ENCODE assay signal across 12 mouse cellular contexts in the genomic region with DNA sequence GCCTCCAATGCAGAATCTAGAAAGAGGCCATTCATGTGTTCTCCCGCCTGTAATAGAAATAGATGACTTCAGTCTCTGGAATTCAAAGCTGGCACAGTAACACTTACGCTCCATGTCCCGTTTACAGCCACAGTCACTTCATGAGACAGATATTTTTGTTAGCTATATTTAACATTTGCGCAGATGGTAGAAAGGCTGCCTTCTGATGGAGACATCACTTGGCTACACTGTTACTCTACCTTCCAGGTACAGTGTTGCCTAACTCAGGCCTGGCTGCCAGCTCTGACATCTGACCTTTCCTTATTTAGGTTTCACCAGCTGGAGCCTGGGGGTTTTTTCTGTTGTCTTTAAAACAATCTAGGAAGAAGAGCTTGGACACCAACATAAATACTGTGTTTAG. TPM values are rescaled to one million over a fixed set of nuclear protein-coding genes. Genes with fewer than 3 reads are reported as not detected.
DNase-seq lines count a peak whose midpoint lies in the region; ATAC-seq and TF ChIP-seq lines count a peak whose summit lies in the region.
"Had no signal": no experiment of that assay in that cellular context is flagged by ENCODE, and none has a peak within 500 bp of the region (broad histone marks: within the 10 kb centered on the region; RNA-seq: fewer than 3 reads in every experiment).

No protein-coding gene starts in this region.

- TF ChIP-seq POLR2A in cortical plate, adult 2 months (IDR thresholded peaks at IDR 0.05; ENCODE audit: extremely low read depth, insufficient read depth, low read length) = no peak

- no peaks in the 10 kb centered on the region for H3K9me3 ChIP-seq in forebrain, postnatal 0 days (ENCODE audit: low read length)
- H3K9me3 ChIP-seq: limb, embryonic 12.5 days; midbrain, embryonic 10.5 days; neural tube, embryonic 15.5 days had no signal

- peak; percentile 54 to 65 for DNase-seq in cerebellum, adult 18-20 months
- no peak for DNase-seq in cerebellum, postnatal 4 days (ENCODE audit: low spot score in 2 of 2)
- DNase-seq in left cerebral cortex, adult 18-20 months (ENCODE audit: low spot score in 2 of 2) = peak; percentile 7 to 16
- no peak for DNase-seq in left cerebral cortex, postnatal 10 days (ENCODE audit: extremely low spot score in 1 of 2, low spot score in 2 of 2)
- peak; percentile 12 to 29 for DNase-seq in left cerebral cortex, postnatal 36 days (ENCODE audit: low spot score in 2 of 2)
- no peak for DNase-seq in adrenal gland, postnatal 25 days
- no peak for DNase-seq in forebrain, postnatal 0 days

- peak overlapping the region; percentile 70; the same call in 1 of the 2 replicates for H3K27ac ChIP-seq in cortical plate, adult 2 months (ENCODE audit: insufficient read depth, low read length)
- no peak overlapping the region for H3K27ac ChIP-seq in forebrain, postnatal 0 days (ENCODE audit: low read depth, low read length)
- H3K27ac ChIP-seq: limb, embryonic 12.5 days; midbrain, embryonic 10.5 days; neural tube, embryonic 15.5 days had no signal

- ATAC-seq in forebrain, postnatal 0 days = no peak

- 77% methylated on average over 4 of the region's 4 CpGs for WGBS in forebrain, postnatal 0 days

- H3K4me3 ChIP-seq in cortical plate, adult 2 months (ENCODE audit: insufficient read depth, low read length) = no peak overlapping the region
- no peak overlapping the region for H3K4me3 ChIP-seq in forebrain, postnatal 0 days (ENCODE audit: low read depth, low read length)
- H3K4me3 ChIP-seq: erythroblast, embryonic 14.5 days; limb, embryonic 12.5 days; midbrain, embryonic 10.5 days; neural tube, embryonic 15.5 days had no signal

- no peak overlapping the region for H3K4me2 ChIP-seq in forebrain, postnatal 0 days (ENCODE audit: low read depth)
- H3K4me2 ChIP-seq: limb, embryonic 12.5 days; neural tube, embryonic 15.5 days had no signal

- no peak overlapping the region for H3K9ac ChIP-seq in forebrain, postnatal 0 days
- H3K9ac ChIP-seq: limb, embryonic 12.5 days; neural tube, embryonic 15.5 days had no signal

- H3K36me3 ChIP-seq in forebrain, postnatal 0 days (ENCODE audit: insufficient read depth) = no peaks in the 10 kb centered on the region
- H3K36me3 ChIP-seq: neural tube, embryonic 15.5 days had no signal

- no peaks in the 10 kb centered on the region for H3K27me3 ChIP-seq in forebrain, postnatal 0 days (ENCODE audit: insufficient read depth, low read length)
- H3K27me3 ChIP-seq: limb, embryonic 12.5 days; neural tube, embryonic 15.5 days had no signal

- intact Hi-C loops in left cerebral cortex, postnatal 10 days (cut with DNase I) = no loop called here
- intact Hi-C loops in left cerebral cortex, postnatal 36 days (cut with DNase I) = no loop called here

- peaks cover 3% of the 10 kb centered on the region for H3K4me1 ChIP-seq in cortical plate, adult 2 months (ENCODE audit: control insufficient read depth, insufficient read depth, low read length)
- H3K4me1 ChIP-seq in forebrain, postnatal 0 days (ENCODE audit: insufficient read depth) = peaks cover 6% of the 10 kb centered on the region; the same call in 1 of the 2 replicates

- TF ChIP-seq CTCF in cortical plate, adult 2 months (IDR thresholded peaks at IDR 0.05; ENCODE audit: extremely low read depth, insufficient read depth, low read length) = no peak
- no peak for TF ChIP-seq CTCF in forebrain, postnatal 0 days (IDR thresholded peaks at IDR 0.05; ENCODE audit: low read depth)

RNA-seq across cellular contexts. Expression of a gene that starts 3.6 kb away (rescaled TPM):
- total RNA-seq in left cerebral cortex, adult 18-20 months (2021) = 10 to 100 TPM; 39.6 to 44.2 TPM
- total RNA-seq in left cerebral cortex, postnatal 10 days (2021) = 10 to 100 TPM; 43.8 to 47.8 TPM
- 42.5 and 43.9 TPM in 2 replicates for polyA plus RNA-seq in cortical plate, adult 2 months (2012; rRNA removed)
- total RNA-seq in left cerebral cortex, postnatal 36 days (2021) = 10 to 100 TPM; 39.4 to 40.9 TPM
- total RNA-seq in adrenal gland, postnatal 25 days (2021) = 72.1 and 75.5 TPM in 2 replicates
- total RNA-seq in forebrain, postnatal 0 days (2014; rRNA removed) = 54.0 and 71.9 TPM in 2 replicates
- polyA plus RNA-seq in forebrain, postnatal 0 days (2015; fragmentation: Nextera tagmentation; extraction: Ambion mirVana) = 65.1 and 71.9 TPM in 2 replicates

RNA-seq across cellular contexts. Expression of a gene that starts 4.6 kb away (rescaled TPM):
- 10 to 100 TPM; 85.6 to 91.5 TPM for total RNA-seq in left cerebral cortex, adult 18-20 months (2021)
- 100 to 1,000 TPM; 101 to 105 TPM for total RNA-seq in left cerebral cortex, postnatal 10 days (2021)
- polyA plus RNA-seq in cortical plate, adult 2 months (2012; rRNA removed) = 81.4 and 82.5 TPM in 2 replicates
- 10 to 100 TPM; 87.3 to 92.0 TPM for total RNA-seq in left cerebral cortex, postnatal 36 days (2021)
- 94.9 and 144 TPM in 2 replicates for total RNA-seq in adrenal gland, postnatal 25 days (2021)
- 119 and 164 TPM in 2 replicates for total RNA-seq in forebrain, postnatal 0 days (2014; rRNA removed)
- polyA plus RNA-seq in forebrain, postnatal 0 days (2015; fragmentation: Nextera tagmentation; extraction: Ambion mirVana) = 186 and 197 TPM in 2 replicates

RNA-seq across cellular contexts. Expression of a gene that starts 9.6 kb away (rescaled TPM):
- total RNA-seq in left cerebral cortex, adult 18-20 months (2021) = 10 to 100 TPM; 18.4 TPM
- 10 to 100 TPM; 17.3 to 17.5 TPM for total RNA-seq in left cerebral cortex, postnatal 10 days (2021)
- 18.3 and 18.4 TPM in 2 replicates for polyA plus RNA-seq in cortical plate, adult 2 months (2012; rRNA removed)
- total RNA-seq in left cerebral cortex, postnatal 36 days (2021) = 10 to 100 TPM; 16.4 to 17.0 TPM
- 32.4 and 33.4 TPM in 2 replicates for total RNA-seq in adrenal gland, postnatal 25 days (2021)
- 20.1 and 34.4 TPM in 2 replicates for total RNA-seq in forebrain, postnatal 0 days (2014; rRNA removed)
- 26.3 and 32.2 TPM in 2 replicates for polyA plus RNA-seq in forebrain, postnatal 0 days (2015; fragmentation: Nextera tagmentation; extraction: Ambion mirVana)

RNA-seq across cellular contexts. Expression of a gene that starts 10.4 kb away (rescaled TPM):
- not detected for total RNA-seq in left cerebral cortex, adult 18-20 months (2021)
- under 1 TPM; 0.28 to 0.56 TPM for total RNA-seq in left cerebral cortex, postnatal 10 days (2021)
- polyA plus RNA-seq in cortical plate, adult 2 months (2012; rRNA removed) = 0.32 TPM in 1 of 2 replicates, not detected in the other
- total RNA-seq in left cerebral cortex, postnatal 36 days (2021) = under 1 TPM in 1 of 2 experiments, not detected in 1; 0.35 TPM
- not detected in 2 replicates for total RNA-seq in adrenal gland, postnatal 25 days (2021)
- total RNA-seq in forebrain, postnatal 0 days (2014; rRNA removed) = 0.86 and 1.1 TPM in 2 replicates
- 0.93 and 1.2 TPM in 2 replicates for polyA plus RNA-seq in forebrain, postnatal 0 days (2015; fragmentation: Nextera tagmentation; extraction: Ambion mirVana)
- polyA plus RNA-seq: erythroblast, embryonic 14.5 days had no signal

RNA-seq across cellular contexts. Expression of a gene that starts 40.8 kb away (rescaled TPM):
- 10 to 100 TPM; 87.8 to 89.9 TPM for total RNA-seq in left cerebral cortex, adult 18-20 months (2021)
- 100 to 1,000 TPM; 152 to 156 TPM for total RNA-seq in left cerebral cortex, postnatal 10 days (2021)
- 107 and 115 TPM in 2 replicates for polyA plus RNA-seq in cortical plate, adult 2 months (2012; rRNA removed)
- 10 to 100 TPM; 84.3 to 91.3 TPM for total RNA-seq in left cerebral cortex, postnatal 36 days (2021)
- total RNA-seq in adrenal gland, postnatal 25 days (2021) = 29.5 and 41.9 TPM in 2 replicates
- 70.2 and 86.2 TPM in 2 replicates for total RNA-seq in forebrain, postnatal 0 days (2014; rRNA removed)
- 287 and 298 TPM in 2 replicates for polyA plus RNA-seq in forebrain, postnatal 0 days (2015; fragmentation: Nextera tagmentation; extraction: Ambion mirVana)
- polyA plus RNA-seq: erythroblast, embryonic 14.5 days had no signal

Comparison
In these comparisons a context has a peak if more than half of its experiments do, and no peak if none do; other contexts are left out.
1. DNase-seq: peak in cerebellum, adult 18-20 months (2 of 2), left cerebral cortex, adult 18-20 months (2 of 2) and left cerebral cortex, postnatal 36 days (2 of 2); none in cerebellum, postnatal 4 days (0 of 2), left cerebral cortex, postnatal 10 days (0 of 2), adrenal gland, postnatal 25 days (single experiment) and forebrain, postnatal 0 days (single experiment).